Mouse (Mus musculus) megakaryocyte, embryonic 14.5 days (primary cell): ENCODE data around the gene Foxc1.

Source experiments
- FLI1 ChIP-seq: IDR thresholded peaks from 2 replicates; pipeline ENCODE4 v1.6.1; 2012; ENCODE audit warnings: low read length, inconsistent platforms, mixed read lengths
- GATA1 ChIP-seq: IDR thresholded peaks from 3 replicates; pipeline ENCODE4 v1.6.1; 2012; ENCODE audit warnings: mixed read lengths, low read length, inconsistent platforms, borderline replicate concordance

DNA sequence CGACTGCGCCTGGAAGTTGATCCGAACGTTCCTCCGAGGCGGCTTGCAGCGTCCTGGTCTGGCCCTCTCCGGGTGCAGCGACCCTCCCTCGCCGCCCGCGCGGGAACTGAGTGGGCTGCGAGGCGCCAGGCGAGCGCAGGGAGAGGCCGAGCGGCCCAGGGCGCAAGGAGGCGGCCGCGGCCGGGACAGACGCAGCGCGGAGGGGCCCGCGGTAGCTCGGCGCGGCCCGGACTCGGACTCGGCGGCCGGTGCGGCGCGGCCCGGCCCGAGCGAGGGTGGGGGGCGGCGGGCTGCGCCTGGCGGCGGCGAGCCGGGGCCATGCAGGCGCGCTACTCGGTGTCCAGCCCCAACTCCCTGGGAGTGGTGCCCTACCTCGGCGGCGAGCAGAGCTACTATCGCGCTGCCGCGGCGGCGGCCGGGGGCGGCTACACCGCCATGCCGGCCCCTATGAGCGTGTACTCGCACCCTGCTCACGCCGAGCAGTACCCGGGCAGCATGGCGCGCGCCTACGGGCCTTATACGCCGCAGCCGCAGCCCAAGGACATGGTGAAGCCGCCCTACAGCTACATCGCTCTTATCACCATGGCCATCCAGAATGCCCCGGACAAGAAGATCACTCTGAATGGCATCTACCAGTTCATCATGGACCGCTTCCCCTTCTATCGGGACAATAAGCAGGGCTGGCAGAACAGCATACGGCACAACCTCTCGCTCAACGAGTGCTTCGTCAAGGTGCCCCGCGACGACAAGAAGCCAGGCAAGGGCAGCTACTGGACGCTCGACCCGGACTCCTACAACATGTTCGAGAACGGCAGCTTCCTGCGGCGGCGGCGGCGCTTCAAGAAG is 680 bp downstream of the Foxc1 start:
- no peak for TF ChIP-seq GATA1
- TF ChIP-seq FLI1 = no peak
